Mouse (Mus musculus) ES-E14 (cell line): Measurements from ENCODE around the gene Tgfbr3.

Experiments
- CHD2 ChIP-seq: IDR thresholded peaks from 2 replicates; pipeline ENCODE4 v1.6.1; 2014; ENCODE audit warnings: mild to moderate bottlenecking, low read depth, low read length, inconsistent platforms
- HCFC1 ChIP-seq: IDR thresholded peaks from 2 replicates; pipeline ENCODE4 v1.6.1; 2012; ENCODE audit warnings: low read length, inconsistent platforms, borderline replicate concordance; ENCODE audit not compliant: insufficient read depth
- MAFK ChIP-seq: IDR thresholded peaks from 2 replicates; pipeline ENCODE4 v1.6.1; 2014; ENCODE audit warnings: mild to moderate bottlenecking, low read depth, low read length, inconsistent platforms; ENCODE audit not compliant: insufficient read depth
- ZC3H11A ChIP-seq: IDR thresholded peaks from 2 replicates; pipeline ENCODE4 v1.6.1; 2012; ENCODE audit warnings: low read depth, mild to moderate bottlenecking, inconsistent platforms, low read length, borderline replicate concordance
- ZNF384 ChIP-seq: IDR thresholded peaks from 2 replicates; pipeline ENCODE4 v1.6.1; 2012; ENCODE audit warnings: low read depth, low read length, inconsistent platforms

DNA sequence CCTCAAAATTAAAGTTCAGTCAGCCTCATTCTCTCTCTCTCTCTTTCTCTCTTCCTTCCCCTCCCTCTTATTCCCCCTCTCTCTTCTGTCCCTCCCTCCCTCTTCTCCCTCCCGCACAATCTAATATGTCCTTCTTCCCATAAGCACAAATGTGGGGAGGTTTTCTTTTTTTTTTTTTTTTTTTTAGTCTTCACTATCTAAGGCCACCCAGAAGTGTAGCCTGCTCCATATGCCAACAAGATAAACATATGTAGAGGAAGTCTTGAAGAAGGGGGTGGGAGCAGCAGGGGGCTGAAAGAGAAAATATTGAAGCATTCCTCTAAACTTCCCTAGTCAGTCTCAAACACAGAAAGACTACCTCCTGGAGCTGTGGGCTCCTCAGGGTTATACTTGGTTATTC, 37.0 kb downstream of the Tgfbr3 start:
- no peak for TF ChIP-seq ZC3H11A
- TF ChIP-seq ZNF384, result no peak
- no peak for TF ChIP-seq HCFC1
- TF ChIP-seq MAFK, result no peak
- no peak for TF ChIP-seq CHD2
